Mouse (Mus musculus) urinary bladder, postnatal 36 days (tissue): ENCODE data around the gene Vmn2r22.
"Not testable (repeated sequence)": the region's sequence is repeated elsewhere in the genome, so short reads cannot be mapped to it uniquely, and the experiment has no call there.

Experiments
- DNase-seq, 2 experiments: peaks; one replicate each; pipeline ENCODE4 v3.0.0; 2022; ENCODE audit warnings: low spot score in 2 of 2, mixed read lengths in 1 of 2

Vmn2r22 gene

GRCm38 (mm10) chr6:123650625-123651024, at the start of gene Vmn2r22:
Gene Vmn2r22, minus strand, starts transcription at chr6:123650725.
- not testable (repeated sequence) for DNase-seq

- DNase-seq: no peak
These were observed 46.7 kb upstream of the Vmn2r22 start for GRCm38 (mm10) chr6:123697213-123697612.

- not testable (repeated sequence) for DNase-seq
These were observed 46.1 kb upstream of the Vmn2r22 start for GRCm38 (mm10) chr6:123696639-123697038.

- DNase-seq: no peak
These were observed 6.5 kb upstream of the Vmn2r22 start for GRCm38 (mm10) chr6:123657040-123657439.

- not testable (repeated sequence) for DNase-seq
These were observed 11.1 kb downstream of the Vmn2r22 start for GRCm38 (mm10) chr6:123639394-123639793.

- DNase-seq: not testable (repeated sequence)
These were observed 26.7 kb downstream of the Vmn2r22 start for GRCm38 (mm10) chr6:123623784-123624183.

- not testable (repeated sequence) for DNase-seq
These were observed 62.2 kb downstream of the Vmn2r22 start for GRCm38 (mm10) chr6:123588368-123588767.

- not testable (repeated sequence) for DNase-seq
These were observed 62.7 kb downstream of the Vmn2r22 start for GRCm38 (mm10) chr6:123587796-123588328.

GRCm38 (mm10) chr6:123583988-123584387, 66.5 kb downstream of the Vmn2r22 start:
- not testable (repeated sequence) for DNase-seq

GRCm38 (mm10) chr6:123574698-123575097, 75.8 kb downstream of the Vmn2r22 start:
- not testable (repeated sequence) for DNase-seq
